Mouse (Mus musculus): ENCODE data around the gene Mllt10. TPM values are rescaled to one million over a fixed set of nuclear protein-coding genes. Genes with fewer than 3 reads are reported as not detected.

The Mllt10 gene
- polyA plus RNA-seq, 1 experiment from 2014 or later, result 73.6 TPM

GRCm38 (mm10) chr2:18111411-18111810, 56.4 kb downstream of the Mllt10 start:
- no peak for ATAC-seq (ENCODE audit: insufficient number of reproducible peaks, insufficient read depth, low FRiP score, low TSS enrichment, low read depth)
- H3K36me3 ChIP-seq, result peaks cover 28% of the 10 kb centered on the region
- H3K9ac ChIP-seq, result no peak overlapping the region
- H3K4me2 ChIP-seq, result no peak overlapping the region
- no peaks in the 10 kb centered on the region for H3K9me3 ChIP-seq
- no peaks in the 10 kb centered on the region for H3K27me3 ChIP-seq
- no peaks in the 10 kb centered on the region for H3K4me1 ChIP-seq
- H3K27ac ChIP-seq, result no peak overlapping the region
- H3K4me3 ChIP-seq, result no peak overlapping the region

GRCm38 (mm10) chr2:18116432-18116831, 61.4 kb downstream of the Mllt10 start:
- H3K9ac ChIP-seq, result no peak overlapping the region
- H3K4me1 ChIP-seq, result no peaks in the 10 kb centered on the region
- no peak overlapping the region for H3K27ac ChIP-seq
- ATAC-seq (ENCODE audit: insufficient number of reproducible peaks, insufficient read depth, low FRiP score, low TSS enrichment, low read depth), result no peak
- no peaks in the 10 kb centered on the region for H3K27me3 ChIP-seq
- H3K36me3 ChIP-seq, result peaks cover 25% of the 10 kb centered on the region
- H3K9me3 ChIP-seq, result no peaks in the 10 kb centered on the region
- no peak overlapping the region for H3K4me3 ChIP-seq
- no peak overlapping the region for H3K4me2 ChIP-seq
- 85% methylated on average over 3 of the region's 3 CpGs for WGBS

GRCm38 (mm10) chr2:18138131-18138530, 83.1 kb downstream of the Mllt10 start:
- 89% methylated on average over 2 of the region's 2 CpGs for WGBS

GRCm38 (mm10) chr2:18139646-18140045, 84.6 kb downstream of the Mllt10 start:
- H3K36me3 ChIP-seq, result peaks cover 48% of the 10 kb centered on the region
- H3K9ac ChIP-seq, result no peak overlapping the region
- H3K27ac ChIP-seq, result no peak overlapping the region
- H3K4me2 ChIP-seq, result no peak overlapping the region
- no peaks in the 10 kb centered on the region for H3K4me1 ChIP-seq
- no peaks in the 10 kb centered on the region for H3K27me3 ChIP-seq
- no peak overlapping the region for H3K4me3 ChIP-seq
- no peaks in the 10 kb centered on the region for H3K9me3 ChIP-seq
- 98% methylated on average over 5 of the region's 5 CpGs for WGBS
- no peak for ATAC-seq (ENCODE audit: insufficient number of reproducible peaks, insufficient read depth, low FRiP score, low TSS enrichment, low read depth)

More at GRCm38 (mm10) chr2:18138131-18138530, 83.1 kb downstream of the Mllt10 start:
- Histone ChIP-seq H3K9ac (no peak overlapping the region), H3K4me3 (no peak overlapping the region), H3K4me2 (no peak overlapping the region), H3K4me1 (no peaks in the 10 kb centered on the region), H3K36me3 (peaks cover 51% of the 10 kb centered on the region), H3K9me3 (no peaks in the 10 kb centered on the region), H3K27ac (no peak overlapping the region), H3K27me3 (no peaks in the 10 kb centered on the region)
- no peak for ATAC-seq (ENCODE audit: insufficient number of reproducible peaks, insufficient read depth, low FRiP score, low TSS enrichment, low read depth)

- 92% methylated on average over 3 of the region's 3 CpGs for WGBS
- no peak overlapping the region for H3K4me3 ChIP-seq
- no peak overlapping the region for H3K27ac ChIP-seq
- H3K9ac ChIP-seq, result no peak overlapping the region
- peaks cover 48% of the 10 kb centered on the region for H3K36me3 ChIP-seq
- no peaks in the 10 kb centered on the region for H3K27me3 ChIP-seq
- ATAC-seq (ENCODE audit: insufficient number of reproducible peaks, insufficient read depth, low FRiP score, low TSS enrichment, low read depth), result no peak
- no peaks in the 10 kb centered on the region for H3K9me3 ChIP-seq
- H3K4me2 ChIP-seq, result no peak overlapping the region
- no peaks in the 10 kb centered on the region for H3K4me1 ChIP-seq
These were observed 101.1 kb downstream of the Mllt10 start for GRCm38 (mm10) chr2:18156131-18156530.

GRCm38 (mm10) chr2:18159426-18159825, 104.4 kb downstream of the Mllt10 start:
- H3K9ac ChIP-seq, result no peak overlapping the region
- peaks cover 46% of the 10 kb centered on the region for H3K36me3 ChIP-seq
- 75% methylated on average over 3 of the region's 3 CpGs for WGBS
- no peaks in the 10 kb centered on the region for H3K9me3 ChIP-seq
- no peak for ATAC-seq (ENCODE audit: insufficient number of reproducible peaks, insufficient read depth, low FRiP score, low TSS enrichment, low read depth)
- H3K4me1 ChIP-seq, result no peaks in the 10 kb centered on the region
- H3K4me3 ChIP-seq, result no peak overlapping the region
- H3K27me3 ChIP-seq, result no peaks in the 10 kb centered on the region
- no peak overlapping the region for H3K27ac ChIP-seq
- no peak overlapping the region for H3K4me2 ChIP-seq

- no peaks in the 10 kb centered on the region for H3K27me3 ChIP-seq
- no peaks in the 10 kb centered on the region for H3K9me3 ChIP-seq
- no peak overlapping the region for H3K4me2 ChIP-seq
- H3K36me3 ChIP-seq, result peaks cover 32% of the 10 kb centered on the region
- H3K27ac ChIP-seq, result no peak overlapping the region
- 78% methylated on average over 5 of the region's 5 CpGs for WGBS
- no peaks in the 10 kb centered on the region for H3K4me1 ChIP-seq
- no peak for ATAC-seq (ENCODE audit: insufficient number of reproducible peaks, insufficient read depth, low FRiP score, low TSS enrichment, low read depth)
- H3K9ac ChIP-seq, result no peak overlapping the region
- H3K4me3 ChIP-seq, result no peak overlapping the region
These were observed 106.0 kb downstream of the Mllt10 start for GRCm38 (mm10) chr2:18160992-18161391.

- Histone ChIP-seq H3K9ac (no peak overlapping the region), H3K4me2 (no peak overlapping the region), H3K4me3 (no peak overlapping the region), H3K27me3 (no peaks in the 10 kb centered on the region), H3K4me1 (no peaks in the 10 kb centered on the region), H3K27ac (no peak overlapping the region), H3K36me3 (peaks cover 26% of the 10 kb centered on the region), H3K9me3 (no peaks in the 10 kb centered on the region)
- ATAC-seq (ENCODE audit: insufficient number of reproducible peaks, insufficient read depth, low FRiP score, low TSS enrichment, low read depth), result no peak
- 86% methylated on average over 2 of the region's 2 CpGs for WGBS
These were observed 110.5 kb downstream of the Mllt10 start for GRCm38 (mm10) chr2:18165511-18165910.

- no peak overlapping the region for H3K4me3 ChIP-seq
- H3K9me3 ChIP-seq, result no peaks in the 10 kb centered on the region
- no peak overlapping the region for H3K27ac ChIP-seq
- no peak overlapping the region for H3K9ac ChIP-seq
- H3K4me2 ChIP-seq, result no peak overlapping the region
- no peak for ATAC-seq (ENCODE audit: insufficient number of reproducible peaks, insufficient read depth, low FRiP score, low TSS enrichment, low read depth)
- WGBS, result 57% methylated on average over 1 of the region's 1 CpGs
- no peaks in the 10 kb centered on the region for H3K4me1 ChIP-seq
- H3K27me3 ChIP-seq, result no peaks in the 10 kb centered on the region
- peaks cover 12% of the 10 kb centered on the region; the same call in 1 of the 2 replicates for H3K36me3 ChIP-seq
These were observed 114.3 kb downstream of the Mllt10 start for GRCm38 (mm10) chr2:18169174-18169948.

- no peak for ATAC-seq (ENCODE audit: insufficient number of reproducible peaks, insufficient read depth, low FRiP score, low TSS enrichment, low read depth)
These were observed 120.2 kb downstream of the Mllt10 start for GRCm38 (mm10) chr2:18175234-18175633.

GRCm38 (mm10) chr2:18176235-18176634, 121.2 kb downstream of the Mllt10 start:
- 91% methylated on average over 3 of the region's 3 CpGs for WGBS
- Histone ChIP-seq H3K27ac (no peak overlapping the region), H3K4me3 (no peak overlapping the region), H3K9me3 (no peaks in the 10 kb centered on the region), H3K27me3 (no peaks in the 10 kb centered on the region), H3K4me2 (no peak overlapping the region), H3K36me3 (peaks cover 32% of the 10 kb centered on the region), H3K9ac (no peak overlapping the region), H3K4me1 (no peaks in the 10 kb centered on the region)
- no peak for ATAC-seq (ENCODE audit: insufficient number of reproducible peaks, insufficient read depth, low FRiP score, low TSS enrichment, low read depth)

More at GRCm38 (mm10) chr2:18175234-18175633, 120.2 kb downstream of the Mllt10 start:
- no peak overlapping the region for H3K4me3 ChIP-seq
- H3K4me1 ChIP-seq, result no peaks in the 10 kb centered on the region
- no peak overlapping the region for H3K9ac ChIP-seq
- H3K4me2 ChIP-seq, result no peak overlapping the region
- no peaks in the 10 kb centered on the region for H3K27me3 ChIP-seq
- WGBS, result 25% methylated on average over 1 of the region's 1 CpGs
- peaks cover 32% of the 10 kb centered on the region for H3K36me3 ChIP-seq
- no peaks in the 10 kb centered on the region for H3K9me3 ChIP-seq
- no peak overlapping the region for H3K27ac ChIP-seq

GRCm38 (mm10) chr2:18180323-18180722, 125.3 kb downstream of the Mllt10 start:
- H3K9ac ChIP-seq, result no peak overlapping the region
- ATAC-seq (ENCODE audit: insufficient number of reproducible peaks, insufficient read depth, low FRiP score, low TSS enrichment, low read depth), result no peak
- no peaks in the 10 kb centered on the region for H3K9me3 ChIP-seq
- H3K27ac ChIP-seq, result no peak overlapping the region
- peaks cover 42% of the 10 kb centered on the region for H3K36me3 ChIP-seq
- H3K4me1 ChIP-seq, result no peaks in the 10 kb centered on the region
- H3K4me2 ChIP-seq, result no peak overlapping the region
- H3K27me3 ChIP-seq, result no peaks in the 10 kb centered on the region
- no peak overlapping the region for H3K4me3 ChIP-seq
- WGBS, result 97% methylated on average over 5 of the region's 5 CpGs
